Mouse (Mus musculus) kidney, embryonic 15.5 days (tissue): ENCODE measurements at regions not wholly inside any gene's neighbourhood (a gene's known extent, or its start where the extent isn't known, plus 50 kb on each side); places are given as distances from the start of the nearest gene placed in this dataset.
"Not testable (repeated sequence)": the region's sequence is repeated elsewhere in the genome, so short reads cannot be mapped to it uniquely, and the experiment has no call there.

Experiments used
- ATAC-seq: fragments of 200-750 bp; cut with Nextera tagmentation; replicated peaks from 2 replicates; pipeline ENCODE4 v1.8.0; 2017; ENCODE audit warnings: moderate TSS enrichment; ENCODE audit not compliant: low FRiP score
- H3K27ac ChIP-seq: fragments of 300-500 bp; sonication (generic); 2 replicates; pipeline ENCODE4 v1.5.1; 2015; ENCODE audit warnings: mild to moderate bottlenecking, inconsistent platforms
- H3K27me3 ChIP-seq: fragments of 300-500 bp; sonication (generic); 2 replicates; pipeline ENCODE4 v1.6.1; 2015; ENCODE audit warnings: inconsistent platforms
- H3K36me3 ChIP-seq: fragments of 300-500 bp; sonication (generic); 2 replicates; pipeline ENCODE4 v1.6.1; 2015; ENCODE audit warnings: inconsistent platforms
- H3K4me1 ChIP-seq: fragments of 300-500 bp; sonication (generic); 2 replicates; pipeline ENCODE4 v1.6.1; 2015; ENCODE audit warnings: inconsistent platforms
- H3K4me2 ChIP-seq: fragments of 300-500 bp; sonication (generic); 2 replicates; pipeline ENCODE4 v1.6.1; 2015; ENCODE audit warnings: moderate library complexity, mild to moderate bottlenecking, inconsistent platforms
- H3K4me3 ChIP-seq: fragments of 300-500 bp; sonication (generic); replicated peaks from 2 replicates; pipeline ENCODE4 v1.5.1; 2015; ENCODE audit warnings: mild to moderate bottlenecking, inconsistent platforms
- H3K9ac ChIP-seq: fragments of 300-500 bp; sonication (generic); 2 replicates; pipeline ENCODE4 v1.6.1; 2015; ENCODE audit warnings: mild to moderate bottlenecking, inconsistent platforms
- H3K9me3 ChIP-seq: fragments of 300-500 bp; sonication (generic); replicated peaks from 2 replicates; pipeline ENCODE4 v1.6.1; 2016; ENCODE audit warnings: inconsistent platforms
- WGBS: fragments of 180-500 bp; shearing (Covaris S2); methylation state at CpG from one replicate; pipeline ENCODE4 v1.1.7; 2015; ENCODE audit warnings: mixed read lengths; 5-methylcytosine and 5-hydroxymethylcytosine counted together

DNA sequence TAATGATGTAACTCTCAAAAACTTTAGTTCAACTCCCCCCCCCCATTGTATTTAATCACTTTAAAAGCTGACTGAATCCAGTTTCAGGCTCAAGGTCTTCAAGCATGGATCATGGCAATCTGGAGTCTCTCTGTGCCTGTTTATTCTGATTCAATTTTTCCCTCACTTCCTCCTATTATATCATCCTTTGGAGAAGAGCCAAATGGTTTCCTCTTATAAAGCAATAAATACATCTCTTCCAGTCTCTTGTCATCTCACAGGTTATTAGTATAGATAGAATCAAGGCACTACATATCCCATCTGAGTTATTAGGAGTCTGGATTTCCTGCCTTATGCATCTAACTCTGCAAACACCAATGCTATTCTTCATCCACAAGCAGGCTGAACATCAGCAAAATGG is 530.2 kb upstream of the Pdcd1 start:
- peak; percentile 62; the same call in 1 of the 2 replicates for ATAC-seq
- H3K27ac ChIP-seq: no peak overlapping the region
- no peak overlapping the region for H3K4me3 ChIP-seq
- H3K9me3 ChIP-seq: 0 out of 2 replicates have a peak, but pooled peaks cover 3% of the 10 kb centered on the region
- no peaks in the 10 kb centered on the region for H3K4me1 ChIP-seq
- no peaks in the 10 kb centered on the region for H3K27me3 ChIP-seq
- H3K36me3 ChIP-seq: no peaks in the 10 kb centered on the region
- H3K4me2 ChIP-seq: no peak overlapping the region
- no peak overlapping the region for H3K9ac ChIP-seq

DNA sequence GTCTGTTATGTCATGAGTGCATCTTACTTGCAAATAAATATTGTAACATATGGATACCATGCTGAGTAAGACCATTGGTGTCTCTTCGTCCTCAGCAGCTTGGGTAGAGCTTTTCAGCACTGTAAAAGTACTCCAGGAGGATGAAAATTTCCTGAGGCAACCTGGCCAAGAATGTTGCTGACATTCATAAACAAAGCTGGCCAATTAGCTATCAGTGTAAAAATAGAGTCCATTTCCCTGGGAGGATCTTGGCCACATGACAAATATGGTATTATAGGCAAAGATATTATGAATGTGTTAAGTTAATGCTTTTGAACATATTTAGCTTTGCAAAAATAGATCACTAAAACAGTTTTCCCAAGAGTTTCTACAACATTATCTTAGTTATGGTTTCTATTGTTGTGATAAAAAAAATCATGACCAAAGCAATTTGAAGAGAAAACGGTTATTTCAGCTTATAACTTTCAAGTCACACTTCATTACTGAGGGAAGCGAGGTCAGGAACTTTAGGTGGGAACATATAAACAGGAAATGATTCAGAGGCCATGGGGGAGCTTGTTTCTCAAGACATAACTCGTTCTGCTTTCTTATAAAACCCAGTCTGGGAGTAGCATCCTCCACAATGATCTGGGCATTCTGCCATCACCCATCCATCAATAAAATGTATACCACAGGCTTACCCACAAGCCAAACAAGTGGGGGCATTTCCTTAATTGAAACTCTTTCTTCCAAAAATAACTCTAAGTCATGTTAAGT is 529.5 kb upstream of the Pdcd1 start:
- Histone ChIP-seq H3K9me3 (0 out of 2 replicates have a peak, but pooled peaks cover 3% of the 10 kb centered on the region), H3K36me3 (no peaks in the 10 kb centered on the region), H3K4me2 (no peak overlapping the region), H3K9ac (no peak overlapping the region), H3K4me3 (no peak overlapping the region), H3K27me3 (no peaks in the 10 kb centered on the region), H3K27ac (no peak overlapping the region), H3K4me1 (no peaks in the 10 kb centered on the region)
- WGBS: 45% methylated on average over 4 of the region's 4 CpGs
- 0 out of 2 replicates have a peak, but pooled peaks have one; percentile 36 for ATAC-seq

DNA sequence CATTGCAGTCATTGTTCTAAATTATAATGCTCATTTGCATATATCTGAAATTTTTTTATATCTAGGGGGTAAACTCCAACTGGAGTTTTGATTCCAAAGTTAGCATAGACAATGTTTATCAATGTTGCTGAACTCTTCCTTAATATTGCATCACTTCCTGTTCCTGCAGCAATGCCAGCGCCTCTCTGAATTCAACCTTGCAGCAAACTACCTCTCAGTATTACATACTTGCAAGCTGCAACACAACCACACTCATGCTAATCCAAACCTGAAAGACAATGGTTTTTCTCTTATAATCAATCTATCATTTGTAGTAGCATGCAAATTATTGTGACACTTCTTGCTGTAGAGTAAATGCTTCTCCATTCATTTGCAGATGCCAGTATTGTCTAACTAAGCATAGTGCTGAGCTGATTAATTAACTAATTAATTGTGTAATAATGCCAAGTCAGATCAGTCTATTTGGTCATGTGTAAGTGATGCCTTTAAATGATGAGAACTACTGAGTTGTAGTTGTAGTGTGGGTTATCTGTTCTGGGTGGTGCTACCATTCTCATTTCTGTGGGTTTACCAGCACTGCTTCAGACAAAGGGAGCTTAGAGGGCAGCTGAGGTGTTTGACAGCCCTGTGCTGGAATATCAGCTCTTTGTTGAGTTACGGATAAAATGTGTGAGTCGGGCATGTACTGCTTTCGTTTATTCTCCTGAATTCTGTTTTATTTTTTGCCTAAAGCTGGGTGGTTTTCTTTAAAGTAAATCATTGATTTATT is 480.6 kb upstream of the Pdcd1 start:
- no peaks in the 10 kb centered on the region for H3K9me3 ChIP-seq
- no peak overlapping the region for H3K4me2 ChIP-seq
- no peak for ATAC-seq
- H3K9ac ChIP-seq: no peak overlapping the region
- no peaks in the 10 kb centered on the region for H3K36me3 ChIP-seq
- 76% methylated on average over 4 of the region's 4 CpGs for WGBS
- H3K4me1 ChIP-seq: no peaks in the 10 kb centered on the region
- no peak overlapping the region for H3K27ac ChIP-seq
- H3K4me3 ChIP-seq: no peak overlapping the region
- H3K27me3 ChIP-seq: no peaks in the 10 kb centered on the region

GRCm38 (mm10) chr1:94504080-94504520 is 451.7 kb upstream of the Pdcd1 start:
- Histone ChIP-seq H3K27me3 (no peaks in the 10 kb centered on the region), H3K4me1 (no peaks in the 10 kb centered on the region), H3K27ac (no peak overlapping the region), H3K9me3 (no peaks in the 10 kb centered on the region), H3K4me3 (no peak overlapping the region), H3K36me3 (no peaks in the 10 kb centered on the region), H3K4me2 (no peak overlapping the region), H3K9ac (no peak overlapping the region)
- WGBS: 32% methylated on average over 4 of the region's 4 CpGs
- no peak for ATAC-seq

DNA sequence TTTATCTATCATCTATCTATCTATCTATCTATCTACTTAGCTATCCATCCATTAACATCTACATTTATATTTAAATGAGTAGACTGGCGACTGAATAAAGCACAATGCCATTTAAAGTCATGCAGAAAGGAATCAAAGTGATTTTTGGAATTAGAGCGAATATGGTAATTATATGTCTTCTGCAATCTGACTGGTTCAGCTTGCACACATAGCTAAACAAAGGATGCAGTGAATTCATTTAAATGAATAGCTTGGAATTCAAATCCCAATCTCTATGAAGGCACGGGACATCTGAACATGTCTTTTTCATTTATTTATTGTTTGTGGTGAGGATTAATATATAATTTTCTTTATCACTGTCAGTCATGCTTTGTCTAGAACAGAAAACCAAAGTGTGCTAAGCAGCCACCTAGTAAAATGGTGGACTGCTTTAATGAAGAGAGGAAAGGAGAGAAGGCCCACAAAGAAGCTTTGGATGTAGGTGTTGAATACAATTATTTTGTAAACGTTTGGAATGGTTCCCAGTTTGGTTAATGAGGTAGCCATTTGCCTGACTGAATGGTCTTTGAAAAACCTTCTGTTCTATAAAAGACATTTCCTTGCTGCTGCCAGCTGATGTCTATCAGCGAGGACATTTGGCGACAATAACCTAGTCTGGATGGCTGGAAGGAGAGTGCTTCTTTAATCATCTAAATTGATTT is 451.2 kb upstream of the Pdcd1 start:
- Histone ChIP-seq H3K9me3 (no peaks in the 10 kb centered on the region), H3K4me1 (no peaks in the 10 kb centered on the region), H3K4me2 (no peak overlapping the region), H3K4me3 (no peak overlapping the region), H3K36me3 (no peaks in the 10 kb centered on the region), H3K27me3 (no peaks in the 10 kb centered on the region), H3K9ac (no peak overlapping the region), H3K27ac (no peak overlapping the region)
- no peak for ATAC-seq
- 65% methylated on average over 6 of the region's 6 CpGs for WGBS

GRCm38 (mm10) chr1:94502066-94502861 is 449.9 kb upstream of the Pdcd1 start:
- no peak overlapping the region for H3K4me3 ChIP-seq

GRCm38 (mm10) chr1:94496992-94497391 is 444.6 kb upstream of the Pdcd1 start:
- Histone ChIP-seq H3K4me3 (no peak overlapping the region), H3K9me3 (no peaks in the 10 kb centered on the region), H3K36me3 (no peaks in the 10 kb centered on the region), H3K9ac (no peak overlapping the region), H3K4me2 (no peak overlapping the region), H3K4me1 (no peaks in the 10 kb centered on the region), H3K27me3 (no peaks in the 10 kb centered on the region), H3K27ac (no peak overlapping the region)
- no peak for ATAC-seq
- WGBS: 90% methylated on average over 2 of the region's 2 CpGs

More at GRCm38 (mm10) chr1:94502066-94502861, 449.9 kb upstream of the Pdcd1 start:
- no peak for ATAC-seq
- H3K4me1 ChIP-seq: no peaks in the 10 kb centered on the region
- H3K36me3 ChIP-seq: no peaks in the 10 kb centered on the region
- WGBS: 44% methylated on average over 6 of the region's 6 CpGs
- H3K27me3 ChIP-seq: no peaks in the 10 kb centered on the region
- no peak overlapping the region for H3K9ac ChIP-seq
- H3K4me2 ChIP-seq: no peak overlapping the region
- H3K9me3 ChIP-seq: no peaks in the 10 kb centered on the region
- no peak overlapping the region for H3K27ac ChIP-seq

- no peak for ATAC-seq
- no peaks in the 10 kb centered on the region for H3K4me1 ChIP-seq
- H3K27ac ChIP-seq: no peak overlapping the region
- H3K9ac ChIP-seq: no peak overlapping the region
- H3K36me3 ChIP-seq: no peaks in the 10 kb centered on the region
- 94% methylated on average over 3 of the region's 3 CpGs for WGBS
- no peaks in the 10 kb centered on the region for H3K27me3 ChIP-seq
- H3K4me2 ChIP-seq: no peak overlapping the region
- no peaks in the 10 kb centered on the region for H3K9me3 ChIP-seq
- H3K4me3 ChIP-seq: no peak overlapping the region
Measured at GRCm38 (mm10) chr1:94496341-94496740, 444.0 kb upstream of the Pdcd1 start.

GRCm38 (mm10) chr1:94487062-94487461 is 434.7 kb upstream of the Pdcd1 start:
- Histone ChIP-seq H3K9ac (no peak overlapping the region), H3K27ac (no peak overlapping the region), H3K9me3 (no peaks in the 10 kb centered on the region), H3K4me2 (no peak overlapping the region), H3K36me3 (no peaks in the 10 kb centered on the region), H3K27me3 (no peaks in the 10 kb centered on the region), H3K4me1 (no peaks in the 10 kb centered on the region), H3K4me3 (no peak overlapping the region)
- ATAC-seq: no peak
- 71% methylated on average over 3 of the region's 3 CpGs for WGBS

DNA sequence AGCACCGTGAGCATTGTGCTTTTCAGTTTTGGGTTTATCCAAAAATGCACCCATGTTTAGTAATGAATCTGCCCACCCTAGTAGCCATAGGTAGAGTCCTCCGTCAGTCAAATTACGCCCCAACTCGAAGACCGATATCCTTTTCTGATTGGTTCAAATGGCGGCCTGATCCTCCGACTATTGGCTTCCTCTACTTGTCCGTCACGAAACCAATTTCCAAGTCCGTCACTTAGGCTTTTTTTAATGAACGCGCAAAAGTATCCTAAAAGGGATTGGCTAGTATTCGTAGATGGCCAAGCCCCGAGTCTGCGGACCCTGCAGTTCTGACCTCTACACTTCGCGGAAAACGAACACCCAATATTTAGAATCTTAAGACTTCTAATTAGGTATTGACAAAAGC is 417.5 kb upstream of the Pdcd1 start:
- not testable (repeated sequence) for H3K4me2 ChIP-seq, H3K36me3 ChIP-seq, H3K9ac ChIP-seq, H3K27me3 ChIP-seq, H3K9me3 ChIP-seq, H3K4me3 ChIP-seq, H3K27ac ChIP-seq, H3K4me1 ChIP-seq
- WGBS: 96% methylated on average over 18 of the region's 18 CpGs
- peak; percentile 94 for ATAC-seq

GRCm38 (mm10) chr1:94423731-94424130 is 371.4 kb upstream of the Pdcd1 start:
- WGBS: 80% methylated on average over 2 of the region's 2 CpGs
- ATAC-seq: no peak
- no peaks in the 10 kb centered on the region for H3K27me3 ChIP-seq

More at GRCm38 (mm10) chr1:94423731-94424130, 371.4 kb upstream of the Pdcd1 start:
- H3K9ac ChIP-seq: no peak overlapping the region
- no peak overlapping the region for H3K4me3 ChIP-seq
- H3K4me2 ChIP-seq: no peak overlapping the region
- H3K9me3 ChIP-seq: no peaks in the 10 kb centered on the region
- H3K27ac ChIP-seq: no peak overlapping the region
- no peaks in the 10 kb centered on the region for H3K36me3 ChIP-seq
- no peaks in the 10 kb centered on the region for H3K4me1 ChIP-seq
